Mouse (Mus musculus) forebrain, embryonic 10.5 days (tissue): Measurements from ENCODE around the gene Slc25a29. TPM values are rescaled to one million over a fixed set of nuclear protein-coding genes. Genes with fewer than 3 reads are reported as not detected.
"Not testable (repeated sequence)": the region's sequence is repeated elsewhere in the genome, so short reads cannot be mapped to it uniquely, and the experiment has no call there.

ENCODE experiments used
- DNase-seq: peaks from one replicate; pipeline ENCODE4 v3.0.0-alpha.2; 2017; ENCODE audit warnings: low spot score; ENCODE audit errors: extremely low spot score
- H3K27ac ChIP-seq: fragments of 300-500 bp; sonication (generic); 2 replicates; pipeline ENCODE4 v1.5.1; 2016; ENCODE audit warnings: mild to moderate bottlenecking
- H3K27me3 ChIP-seq: fragments of 300-500 bp; sonication (generic); 2 replicates; pipeline ENCODE4 v1.6.1; 2016; ENCODE audit warnings: mild to moderate bottlenecking; ENCODE audit not compliant: poor library complexity, severe bottlenecking
- H3K36me3 ChIP-seq: fragments of 300-500 bp; sonication (generic); replicated peaks from 2 replicates; pipeline ENCODE4 v1.6.1; 2016; ENCODE audit warnings: mild to moderate bottlenecking, moderate library complexity
- H3K4me1 ChIP-seq: fragments of 300-500 bp; sonication (generic); 2 replicates; pipeline ENCODE4 v1.6.1; 2016
- H3K4me3 ChIP-seq: fragments of 300-500 bp; sonication (generic); 2 replicates; pipeline ENCODE4 v1.5.1; 2016; ENCODE audit warnings: mild to moderate bottlenecking, moderate library complexity
- H3K9me3 ChIP-seq: fragments of 300-500 bp; sonication (generic); 2 replicates; pipeline ENCODE4 v1.6.1; 2016; ENCODE audit warnings: mild to moderate bottlenecking, moderate library complexity
- WGBS: fragments of 180-500 bp; shearing (Covaris S2); methylation state at CpG from one replicate; pipeline ENCODE4 v1.1.7; 2016; 5-methylcytosine and 5-hydroxymethylcytosine counted together
- polyA plus RNA-seq: library from polyadenylated mRNA; unstranded; fragments of >200 nt; fragmentation: Nextera tagmentation; extraction: Ambion mirVana; gene quantifications from 2 replicates; pipeline ENCODE4 v1.2.1, GENCODE M21; 2016

Slc25a29 gene
- polyA plus RNA-seq, 1 experiment from 2014 or later, result 12.1 TPM

DNA sequence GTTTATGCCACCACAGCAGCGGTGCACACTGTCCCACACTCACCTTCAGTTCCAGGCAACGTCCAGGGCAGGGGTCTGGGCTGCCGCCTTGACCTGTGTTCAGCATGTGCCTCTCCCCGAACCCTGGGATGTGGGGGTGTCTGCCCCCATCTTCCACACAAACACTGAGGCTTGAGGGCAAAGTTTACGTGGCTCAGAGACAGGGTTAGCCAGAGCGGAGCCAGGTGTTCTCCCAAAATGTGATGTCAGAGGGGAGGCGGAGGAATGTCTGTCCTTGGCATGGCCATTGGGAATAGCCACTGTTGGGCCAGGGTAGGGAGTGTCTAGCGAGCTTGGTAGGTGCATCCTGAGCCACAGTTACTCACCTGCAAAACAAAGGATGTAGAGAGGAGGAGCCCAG, 17.1 kb upstream of the Slc25a29 start:
- Histone ChIP-seq H3K4me3 (no peak overlapping the region), H3K27ac (no peak overlapping the region), H3K36me3 (peaks cover 15% of the 10 kb centered on the region), H3K4me1 (peaks cover 18% of the 10 kb centered on the region), H3K9me3 (no peaks in the 10 kb centered on the region), H3K27me3 (no peaks in the 10 kb centered on the region)
- DNase-seq, result no peak
- 88% methylated on average over 8 of the region's 8 CpGs for WGBS

DNA sequence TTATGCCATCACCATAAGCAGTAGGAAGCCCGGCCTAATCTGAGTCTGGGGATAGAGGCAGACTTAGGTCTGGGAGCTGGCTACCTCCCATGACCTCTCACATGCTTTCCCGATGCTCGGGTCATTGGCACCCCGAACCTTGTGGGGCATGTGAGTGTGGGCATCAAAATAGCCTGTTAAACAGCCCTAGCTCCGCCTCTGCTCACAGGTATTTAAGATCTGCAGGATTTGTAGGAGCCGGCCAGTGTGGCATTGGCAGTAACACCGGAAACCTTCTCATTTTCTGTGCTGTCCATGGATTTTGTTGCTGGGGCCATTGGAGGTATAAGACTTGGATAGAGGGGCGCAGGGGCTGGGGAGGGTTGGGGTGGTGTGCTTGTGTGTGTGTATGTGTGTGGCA, 15.2 kb upstream of the Slc25a29 start:
- H3K4me3 ChIP-seq, result no peak overlapping the region
- peaks cover 28% of the 10 kb centered on the region for H3K36me3 ChIP-seq
- DNase-seq, result no peak
- H3K9me3 ChIP-seq, result no peaks in the 10 kb centered on the region
- 0 out of 2 replicates have a peak overlapping the region, but pooled peaks have one; percentile 26 for H3K27ac ChIP-seq
- H3K4me1 ChIP-seq, result peaks cover 18% of the 10 kb centered on the region
- 86% methylated on average over 8 of the region's 8 CpGs for WGBS
- H3K27me3 ChIP-seq, result no peaks in the 10 kb centered on the region

DNA sequence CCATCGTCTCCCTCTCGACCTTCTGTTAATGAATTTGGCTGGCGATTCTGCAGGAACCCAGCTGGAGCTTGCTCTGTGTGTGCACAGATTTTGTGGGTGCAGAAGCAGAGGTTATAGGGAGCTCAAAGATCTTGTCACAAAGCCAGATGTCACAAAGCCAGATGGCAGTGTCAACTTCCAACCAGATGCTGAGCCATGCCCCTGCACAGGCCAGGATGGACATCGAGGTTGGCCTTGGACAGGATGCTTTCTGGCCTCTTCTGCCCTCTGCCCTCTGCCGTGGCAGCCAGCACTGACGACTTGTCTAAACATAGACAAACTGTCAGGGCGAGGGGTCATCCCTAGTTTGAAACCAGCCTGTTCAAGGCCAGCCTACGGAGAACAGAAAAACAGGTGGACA, 14.4 kb upstream of the Slc25a29 start:
- peaks cover 30% of the 10 kb centered on the region for H3K36me3 ChIP-seq
- no peaks in the 10 kb centered on the region for H3K27me3 ChIP-seq
- H3K4me1 ChIP-seq, result peaks cover 18% of the 10 kb centered on the region
- no peak for DNase-seq
- H3K9me3 ChIP-seq, result no peaks in the 10 kb centered on the region
- 66% methylated on average over 8 of the region's 8 CpGs for WGBS
- H3K4me3 ChIP-seq, result no peak overlapping the region
- no peak overlapping the region for H3K27ac ChIP-seq

DNA sequence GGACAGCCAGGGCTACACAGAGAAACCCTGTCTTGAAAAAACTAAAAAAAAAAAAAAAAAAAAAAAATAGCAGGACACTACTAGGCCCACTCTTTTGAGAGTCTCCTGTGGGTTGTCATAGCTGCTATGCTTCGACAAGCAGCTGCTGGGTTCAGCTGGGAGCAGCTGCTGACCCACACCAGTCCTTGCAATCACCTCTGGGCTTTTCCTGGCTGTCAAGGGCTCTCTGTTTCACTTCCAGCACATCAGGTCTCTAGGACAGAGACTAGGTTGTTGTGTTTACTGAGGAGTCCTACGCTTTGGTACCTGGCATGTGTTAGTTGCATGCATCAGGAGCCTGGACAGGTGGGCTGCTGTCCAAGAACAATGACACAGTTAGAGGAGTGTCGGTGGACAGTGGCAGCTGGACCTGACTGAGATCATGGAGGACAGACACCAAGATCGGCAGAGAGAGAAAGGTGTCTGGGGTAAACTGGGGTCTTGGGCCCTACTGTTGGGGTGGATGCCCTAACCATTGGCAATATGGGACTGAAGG, 13.9 kb upstream of the Slc25a29 start:
- Histone ChIP-seq H3K9me3 (no peaks in the 10 kb centered on the region), H3K4me3 (no peak overlapping the region), H3K4me1 (peaks cover 18% of the 10 kb centered on the region), H3K27ac (no peak overlapping the region), H3K27me3 (no peaks in the 10 kb centered on the region), H3K36me3 (peaks cover 34% of the 10 kb centered on the region)
- 87% methylated on average over 4 of the region's 4 CpGs for WGBS
- DNase-seq, result no peak

DNA sequence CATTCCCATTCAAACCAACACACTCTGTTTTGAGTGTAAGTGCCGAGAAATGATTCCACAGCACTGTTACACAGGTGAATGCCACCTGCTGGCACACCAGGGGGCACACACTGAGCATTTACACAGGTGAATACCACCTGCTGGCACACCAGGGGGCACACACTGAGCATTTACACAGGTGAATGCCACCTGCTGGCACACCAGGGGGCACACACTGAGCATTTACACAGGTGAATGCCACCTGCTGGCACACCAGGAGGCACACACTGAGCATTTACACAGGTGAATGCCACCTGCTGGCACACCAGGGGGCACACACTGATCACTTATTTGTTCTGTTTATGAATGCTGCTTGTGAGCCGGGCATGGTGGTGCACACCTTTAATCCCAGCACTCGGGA, 12.3 kb upstream of the Slc25a29 start:
- not testable (repeated sequence) for H3K27ac ChIP-seq, H3K27me3 ChIP-seq, H3K9me3 ChIP-seq, H3K4me3 ChIP-seq, DNase-seq
- Histone ChIP-seq H3K4me1 (peaks cover 18% of the 10 kb centered on the region), H3K36me3 (peaks cover 48% of the 10 kb centered on the region)
- 87% methylated on average over 3 of the region's 3 CpGs for WGBS

DNA sequence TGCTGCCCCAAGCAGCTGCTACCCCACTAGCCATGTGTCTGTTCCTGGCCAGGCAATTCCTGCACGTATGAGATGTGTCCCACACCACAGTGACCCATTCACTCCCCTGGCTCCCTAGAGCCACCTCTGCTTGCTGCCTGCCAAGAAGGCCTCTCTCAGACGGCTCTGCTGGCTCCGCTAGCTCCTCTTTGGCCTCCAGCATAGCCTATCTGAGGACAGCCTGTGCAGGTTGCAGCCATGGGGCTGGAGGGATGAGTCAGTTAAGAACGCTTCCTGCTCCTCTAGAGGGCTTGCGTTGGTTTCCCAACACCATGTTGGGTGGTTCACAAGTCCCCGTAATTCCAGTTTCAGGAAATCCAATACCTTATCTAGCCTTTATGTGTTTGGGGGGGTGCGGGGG, 7.0 kb upstream of the Slc25a29 start:
- no peaks in the 10 kb centered on the region for H3K27me3 ChIP-seq
- H3K4me1 ChIP-seq, result peaks cover 7% of the 10 kb centered on the region
- H3K4me3 ChIP-seq, result no peak overlapping the region
- H3K27ac ChIP-seq, result no peak overlapping the region
- peaks cover 89% of the 10 kb centered on the region for H3K36me3 ChIP-seq
- no peaks in the 10 kb centered on the region for H3K9me3 ChIP-seq
- WGBS, result 90% methylated on average over 7 of the region's 7 CpGs
- no peak for DNase-seq

DNA sequence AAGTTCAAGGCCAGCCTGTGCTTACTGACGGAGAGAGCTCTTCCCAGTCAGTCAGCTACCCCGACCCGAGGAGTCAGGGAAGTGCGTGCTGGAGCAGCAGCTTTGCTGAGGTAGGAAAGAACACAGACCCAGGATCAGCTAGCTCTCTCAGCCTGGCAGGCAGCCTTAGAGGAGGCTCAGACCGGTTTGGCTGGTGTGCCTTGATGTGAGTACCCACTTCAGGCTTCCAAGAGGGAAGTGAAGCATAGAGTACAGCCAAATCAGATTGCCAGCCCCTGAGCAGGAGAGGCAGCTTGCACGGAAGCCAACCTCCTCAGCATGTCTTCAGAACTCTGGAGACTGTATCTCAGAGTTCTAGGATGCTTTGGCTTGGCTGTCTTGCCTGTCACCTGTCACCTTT, 5.5 kb upstream of the Slc25a29 start:
- no peak overlapping the region for H3K4me3 ChIP-seq
- H3K27ac ChIP-seq, result no peak overlapping the region
- H3K9me3 ChIP-seq, result no peaks in the 10 kb centered on the region
- H3K36me3 ChIP-seq, result peaks cover 86% of the 10 kb centered on the region
- DNase-seq, result no peak
- H3K4me1 ChIP-seq, result peaks cover 22% of the 10 kb centered on the region
- 95% methylated on average over 6 of the region's 6 CpGs for WGBS
- H3K27me3 ChIP-seq, result no peaks in the 10 kb centered on the region

DNA sequence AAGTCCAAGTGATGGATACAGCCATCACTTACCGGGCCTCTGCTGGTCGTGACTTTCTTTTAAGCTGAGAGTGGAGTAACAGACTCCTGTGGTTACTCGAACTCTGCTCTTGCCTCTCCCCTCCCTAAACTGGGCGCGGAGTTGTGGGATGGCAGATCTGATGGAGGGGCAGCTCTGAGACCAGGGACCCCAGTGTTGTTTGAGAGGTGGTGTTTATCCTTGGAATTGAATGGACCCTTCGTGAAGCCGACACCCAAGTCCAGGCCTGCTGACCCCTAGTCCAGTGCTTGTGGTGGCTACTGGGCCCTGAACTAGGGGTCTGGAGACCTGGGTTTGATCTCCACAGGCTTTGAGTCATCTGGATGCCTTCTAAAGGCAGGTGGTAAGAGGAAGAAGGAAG, 1.0 kb upstream of the Slc25a29 start:
- peaks cover 47% of the 10 kb centered on the region for H3K36me3 ChIP-seq
- H3K4me3 ChIP-seq, result peak overlapping the region; percentile 63
- 71% methylated on average over 7 of the region's 7 CpGs for WGBS
- H3K27me3 ChIP-seq, result peaks cover 10% of the 10 kb centered on the region
- peak overlapping the region; percentile 93 for H3K27ac ChIP-seq
- H3K4me1 ChIP-seq, result peaks cover 51% of the 10 kb centered on the region
- no peak for DNase-seq
- no peaks in the 10 kb centered on the region for H3K9me3 ChIP-seq

DNA sequence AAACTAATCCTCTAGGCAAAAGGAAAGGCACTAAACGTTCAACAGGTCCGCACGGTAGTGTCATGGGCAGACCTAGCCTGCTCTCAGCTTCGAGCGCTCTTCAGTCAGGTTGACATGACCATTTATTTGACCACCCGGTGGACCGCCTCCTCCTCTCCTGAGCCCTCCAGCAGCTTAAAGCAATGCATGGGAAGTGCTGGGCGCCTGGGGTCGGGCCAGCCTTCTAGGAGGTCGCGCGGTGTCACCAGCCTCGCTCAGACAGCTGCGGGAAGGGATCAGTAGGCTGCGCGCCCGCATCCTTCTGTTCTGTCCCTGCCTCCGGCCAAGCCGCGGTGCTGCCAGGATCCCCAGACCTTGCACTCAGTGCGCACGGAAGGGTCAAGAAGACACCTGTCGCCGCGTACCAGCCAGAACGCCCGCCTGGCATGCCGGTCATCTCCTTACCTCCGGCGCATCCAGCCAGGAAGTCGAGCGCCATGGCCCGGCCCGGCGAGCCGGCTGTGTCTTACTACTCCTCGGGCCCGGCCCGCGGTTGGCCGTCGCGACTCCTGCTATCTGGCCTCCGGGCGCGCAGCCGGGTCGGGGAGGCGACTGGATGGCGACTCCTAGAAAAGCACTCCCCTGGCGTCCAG, 359 bp downstream of the Slc25a29 start:
- Histone ChIP-seq H3K9me3 (no peaks in the 10 kb centered on the region), H3K27me3 (peaks cover 10% of the 10 kb centered on the region), H3K36me3 (peaks cover 38% of the 10 kb centered on the region), H3K4me3 (peak overlapping the region; percentile 63), H3K4me1 (peaks cover 53% of the 10 kb centered on the region), H3K27ac (peak overlapping the region; percentile 93)
- no peak for DNase-seq
- WGBS, result 2% methylated on average over 51 of the region's 51 CpGs

DNA sequence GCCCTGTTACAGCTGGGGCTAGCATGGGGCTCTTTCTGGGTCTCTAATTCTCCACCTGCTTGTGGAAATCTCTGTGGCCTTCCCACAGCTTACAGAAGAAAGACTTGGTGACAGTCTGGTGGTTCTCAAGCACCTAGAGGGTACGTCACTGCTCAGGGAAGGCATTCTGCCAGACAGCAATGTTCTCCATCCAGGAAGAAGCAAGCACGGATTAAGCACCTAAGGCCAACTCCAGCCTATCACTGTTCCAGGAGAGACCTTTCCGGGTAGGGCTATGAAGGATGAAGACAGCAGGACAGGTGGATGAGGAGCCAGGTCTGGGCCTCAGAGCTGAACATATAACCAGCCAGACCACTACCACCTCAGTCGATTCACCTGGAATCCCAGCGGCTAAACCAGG, 897 bp downstream of the Slc25a29 start:
- H3K36me3 ChIP-seq, result peaks cover 35% of the 10 kb centered on the region
- peaks cover 53% of the 10 kb centered on the region for H3K4me1 ChIP-seq
- peaks cover 10% of the 10 kb centered on the region for H3K27me3 ChIP-seq
- H3K4me3 ChIP-seq, result peak overlapping the region; percentile 63
- no peak for DNase-seq
- H3K27ac ChIP-seq, result no peak overlapping the region; the same call in 1 of the 2 replicates
- 37% methylated on average over 5 of the region's 5 CpGs for WGBS
- H3K9me3 ChIP-seq, result no peaks in the 10 kb centered on the region

DNA sequence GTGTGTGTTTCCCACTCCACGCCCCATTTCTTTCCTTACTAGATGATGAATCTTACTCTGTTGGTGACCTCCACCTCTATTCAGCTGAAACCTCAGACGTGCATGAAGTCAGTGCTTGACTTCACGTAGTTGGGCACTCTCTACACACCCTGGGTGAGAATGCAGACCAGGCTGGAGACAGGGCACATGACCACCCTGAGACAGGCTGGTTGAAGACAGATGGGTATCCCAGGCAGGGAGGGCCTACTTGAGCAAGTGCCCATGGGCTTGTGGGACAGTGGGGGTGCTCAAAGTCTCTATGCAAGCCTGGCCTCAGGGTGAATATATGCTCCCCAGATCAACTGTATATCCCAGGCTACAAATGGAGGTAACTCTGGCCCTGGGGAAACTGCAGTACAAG, 1.3 kb downstream of the Slc25a29 start:
- Histone ChIP-seq H3K4me1 (peaks cover 53% of the 10 kb centered on the region), H3K4me3 (peak overlapping the region; percentile 63; the same call in 1 of the 2 replicates), H3K27ac (no peak overlapping the region), H3K9me3 (no peaks in the 10 kb centered on the region), H3K27me3 (peaks cover 10% of the 10 kb centered on the region), H3K36me3 (peaks cover 31% of the 10 kb centered on the region)
- 86% methylated on average over 3 of the region's 3 CpGs for WGBS
- no peak for DNase-seq

DNA sequence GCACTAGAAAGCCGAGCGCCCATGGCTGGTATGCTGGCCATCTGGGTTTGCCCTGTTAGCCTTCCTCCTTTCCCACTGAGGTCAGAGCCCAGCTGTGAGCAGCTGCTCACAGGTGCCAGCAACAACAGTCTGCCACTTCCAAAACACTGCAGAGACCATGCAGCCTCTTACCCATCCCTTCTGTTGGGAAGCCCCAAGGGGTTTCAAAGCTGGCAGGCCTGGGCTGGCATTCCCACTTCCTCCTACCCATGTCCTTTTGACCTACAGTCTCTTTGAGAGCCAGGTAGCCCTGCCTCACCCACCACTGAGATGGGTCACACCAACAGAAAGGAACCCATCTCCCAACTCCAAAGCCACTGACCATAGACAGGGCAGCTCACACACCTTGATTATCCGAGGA, 2.3 kb downstream of the Slc25a29 start:
- peaks cover 29% of the 10 kb centered on the region for H3K36me3 ChIP-seq
- H3K4me1 ChIP-seq, result peaks cover 53% of the 10 kb centered on the region
- H3K9me3 ChIP-seq, result peaks cover under 1% of the 10 kb centered on the region; the same call in 1 of the 2 replicates
- peaks cover 10% of the 10 kb centered on the region for H3K27me3 ChIP-seq
- WGBS, result 89% methylated on average over 3 of the region's 3 CpGs
- H3K4me3 ChIP-seq, result no peak overlapping the region
- H3K27ac ChIP-seq, result no peak overlapping the region
- no peak for DNase-seq

DNA sequence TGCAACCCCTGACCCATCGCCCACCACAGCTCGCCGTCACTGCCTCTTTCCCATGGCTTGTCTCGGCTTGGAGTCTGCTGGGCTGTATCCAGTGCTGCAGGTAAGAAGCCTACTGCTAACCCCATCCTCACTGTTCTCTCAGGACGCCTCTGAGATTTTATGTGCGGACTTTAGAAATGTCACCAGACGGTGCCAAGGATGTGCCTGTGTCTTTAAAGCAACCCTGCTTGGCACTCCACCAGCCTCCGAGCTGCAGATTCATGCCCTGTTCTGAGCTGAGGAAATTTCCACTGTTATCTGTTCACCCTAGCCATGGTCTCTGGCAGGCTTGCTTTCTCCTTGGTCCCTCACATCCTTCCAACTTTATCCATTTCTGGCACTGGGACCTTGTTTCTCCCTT, 2.8 kb downstream of the Slc25a29 start:
- peaks cover 10% of the 10 kb centered on the region for H3K27me3 ChIP-seq
- peaks cover 6% of the 10 kb centered on the region; the same call in 1 of the 2 replicates for H3K9me3 ChIP-seq
- peaks cover 48% of the 10 kb centered on the region for H3K4me1 ChIP-seq
- H3K27ac ChIP-seq, result no peak overlapping the region
- WGBS, result 94% methylated on average over 8 of the region's 8 CpGs
- peaks cover 29% of the 10 kb centered on the region for H3K36me3 ChIP-seq
- no peak overlapping the region for H3K4me3 ChIP-seq
- DNase-seq, result no peak
